Mouse (Mus musculus) lung, postnatal 25 days (tissue): ENCODE data around the gene Cyp2ab1.

Experiments used
- DNase-seq: peaks from one replicate; pipeline ENCODE4 v3.0.0; 2022; ENCODE audit warnings: low spot score

Gene Cyp2ab1

DNA sequence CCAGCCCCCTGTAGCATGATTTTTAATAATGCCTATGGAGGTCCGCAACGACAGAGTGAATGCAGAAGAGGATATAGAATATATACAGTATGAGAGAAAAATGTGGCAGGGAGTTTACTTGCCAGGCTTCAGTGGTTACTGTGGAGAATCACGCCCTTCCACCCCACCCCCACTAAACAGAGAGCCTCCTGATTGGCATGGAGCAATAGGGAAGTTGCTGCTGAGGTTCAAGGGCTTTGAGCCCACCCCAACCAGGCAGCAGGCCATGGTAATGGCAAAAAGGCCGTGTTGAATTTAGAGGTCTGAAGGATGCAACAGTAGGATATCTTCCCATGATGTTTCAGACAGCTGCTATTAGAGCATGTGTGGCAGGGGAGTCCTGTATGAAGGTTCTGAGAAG is 53.9 kb downstream of the Cyp2ab1 start:
- DNase-seq: no peak

DNA sequence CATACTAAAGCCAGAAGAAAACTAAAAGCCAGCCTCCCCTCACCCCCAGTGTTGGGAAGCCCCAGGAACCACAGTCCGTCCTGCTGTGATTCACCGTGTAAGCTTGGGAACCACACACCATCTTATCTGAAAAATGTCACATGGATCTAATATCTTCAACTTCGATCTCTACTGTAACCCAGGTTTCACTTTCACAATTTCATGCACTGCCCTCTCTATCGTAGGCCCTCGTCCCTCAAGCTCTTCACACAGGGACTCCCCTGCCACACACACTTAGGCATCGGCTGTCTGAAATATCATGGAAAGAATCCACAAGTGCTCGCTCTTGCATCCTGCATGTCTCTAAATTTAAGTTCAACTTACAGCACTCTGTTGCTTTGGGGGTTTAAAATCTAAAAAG is 60.1 kb downstream of the Cyp2ab1 start:
- no peak for DNase-seq
